Mouse (Mus musculus) liver, embryonic 12.5 days (tissue): ENCODE results near the gene Zfp385a. TPM values are rescaled to one million over a fixed set of nuclear protein-coding genes. Genes with fewer than 3 reads are reported as not detected.
A peak's percentile ranks its signal among the peaks of the same experiment; 100 is the strongest.

Experiments used
- ATAC-seq: fragments of 200-750 bp; cut with Nextera tagmentation; 2 replicates; pipeline ENCODE4 v1.8.0; 2017; ENCODE audit warnings: moderate number of reproducible peaks, mild to moderate bottlenecking, moderate library complexity
- H3K27ac ChIP-seq: fragments of 300-500 bp; sonication (generic); 2 replicates; pipeline ENCODE4 v1.5.1; 2016; ENCODE audit warnings: mild to moderate bottlenecking
- H3K27me3 ChIP-seq: fragments of 300-500 bp; sonication (generic); replicated peaks from 2 replicates; pipeline ENCODE4 v1.6.1; 2016; ENCODE audit warnings: mild to moderate bottlenecking, moderate library complexity
- H3K36me3 ChIP-seq: fragments of 300-500 bp; sonication (generic); 2 replicates; pipeline ENCODE4 v1.6.1; 2016; ENCODE audit warnings: mild to moderate bottlenecking, moderate library complexity
- H3K4me1 ChIP-seq: fragments of 300-500 bp; sonication (generic); 2 replicates; pipeline ENCODE4 v1.6.1; 2016
- H3K4me2 ChIP-seq: fragments of 300-500 bp; sonication (generic); 2 replicates; pipeline ENCODE4 v1.6.1; 2016; ENCODE audit warnings: mild to moderate bottlenecking, moderate library complexity
- H3K4me3 ChIP-seq: fragments of 300-500 bp; sonication (generic); 2 replicates; pipeline ENCODE4 v1.5.1; 2016; ENCODE audit warnings: mild to moderate bottlenecking, moderate library complexity
- H3K9ac ChIP-seq: fragments of 300-500 bp; sonication (generic); 2 replicates; pipeline ENCODE4 v1.6.1; 2016; ENCODE audit warnings: mild to moderate bottlenecking, moderate library complexity
- H3K9me3 ChIP-seq: fragments of 300-500 bp; sonication (generic); replicated peaks from 2 replicates; pipeline ENCODE4 v1.6.1; 2016; ENCODE audit warnings: mild to moderate bottlenecking, moderate library complexity
- WGBS: fragments of 180-500 bp; shearing (Covaris S2); methylation state at CpG from one replicate; pipeline ENCODE4 v1.1.7; 2016; ENCODE audit not compliant: insufficient replicate concordance; 5-methylcytosine and 5-hydroxymethylcytosine counted together
- microRNA counts: library from miRNA; unstranded; fragments of <30 nt; microRNA quantifications from one replicate; lab custom pipeline; 2017
- microRNA-seq: library from miRNA; unstranded; fragments of <30 nt; microRNA quantifications from one replicate; pipeline ENCODE4, GENCODE M21; 2017
- polyA plus RNA-seq: library from polyadenylated mRNA; unstranded; fragments of >200 nt; fragmentation: Nextera tagmentation; extraction: Ambion mirVana; gene quantifications from 2 replicates; pipeline ENCODE4 v1.2.1, GENCODE M21; 2016

The Zfp385a gene
- polyA plus RNA-seq, 1 experiment from 2014 or later: 8.2 TPM

DNA sequence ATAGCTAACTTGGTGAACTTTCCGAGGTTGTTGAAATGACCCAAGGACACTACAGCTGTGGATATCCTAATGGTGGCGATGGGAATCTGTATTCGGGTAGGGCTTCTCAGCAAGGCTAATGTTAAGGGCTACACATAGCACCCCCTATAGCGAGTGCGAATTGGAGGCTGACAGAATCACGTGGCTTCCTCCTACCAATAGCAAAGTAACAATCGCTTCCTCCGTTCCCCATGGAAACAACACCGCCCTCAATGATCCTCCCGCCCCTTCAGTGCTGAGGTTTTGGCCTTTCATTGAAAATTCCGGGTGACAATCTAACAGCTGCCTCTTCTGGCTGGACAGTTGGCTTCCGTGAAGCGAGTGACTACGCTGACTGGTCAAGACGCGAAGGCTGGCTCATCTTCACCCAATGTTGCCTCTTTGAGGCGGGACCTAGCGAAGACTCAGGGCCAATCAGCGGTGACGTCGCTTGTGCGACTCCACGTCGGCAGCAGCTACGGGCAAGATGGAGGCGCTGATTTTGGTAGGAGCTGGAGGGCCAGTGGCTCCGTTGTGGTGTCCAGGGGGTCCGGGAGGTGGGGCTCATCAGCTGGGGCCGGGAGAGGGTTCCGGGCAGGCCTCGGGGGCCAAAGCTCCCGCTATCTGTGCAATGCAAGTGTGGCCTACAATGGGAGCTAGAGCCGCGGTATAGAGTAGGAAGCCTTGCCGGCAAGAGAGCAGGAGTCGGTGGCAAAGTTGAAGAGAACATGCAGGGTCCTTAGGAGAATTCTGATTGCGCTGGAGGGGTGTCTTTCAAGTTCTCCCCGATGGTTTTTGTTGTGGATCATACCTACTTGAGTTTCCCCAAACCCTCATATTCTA lies 67.2 kb downstream of the Zfp385a start, which contains the start of gene Copz1:
Copz1 (plus strand) TSS at position 296 of the 861 bp plus-strand sequence.
- H3K9ac ChIP-seq: peak within 1 kb of the TSS; percentile 87
- ATAC-seq: peak; percentile 98
- H3K36me3 ChIP-seq: peaks cover 13% of the 10 kb centered on the region
- peaks cover 66% of the 10 kb centered on the region for H3K4me1 ChIP-seq
- peak within 1 kb of the TSS; percentile 90 for H3K4me3 ChIP-seq
- H3K27me3 ChIP-seq: no peaks in the 10 kb centered on the region
- H3K4me2 ChIP-seq: peak within 1 kb of the TSS; percentile 80
- no peaks in the 10 kb centered on the region for H3K9me3 ChIP-seq
- 1% methylated on average over 38 of the region's 38 CpGs for WGBS
- peak within 1 kb of the TSS; percentile 81 for H3K27ac ChIP-seq

DNA sequence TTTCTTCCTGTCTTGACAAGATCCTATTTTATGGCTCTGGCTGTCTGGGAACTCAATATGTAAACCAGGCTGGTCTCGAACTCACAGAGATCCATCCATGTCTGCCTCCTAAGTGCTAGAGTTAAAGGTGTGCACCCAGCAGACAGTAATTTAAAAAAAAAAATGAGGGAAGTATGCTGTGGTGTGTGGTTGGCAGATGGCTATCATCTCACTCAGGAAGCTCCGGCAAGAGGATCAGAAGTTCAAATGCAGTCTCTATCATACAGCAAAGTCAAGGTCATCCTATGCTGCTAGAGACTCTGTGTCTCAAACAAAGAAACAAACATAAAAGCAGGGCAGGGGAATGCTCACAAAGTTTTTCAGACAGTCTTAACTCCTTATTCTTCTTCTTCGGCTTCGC lies 71.0 kb downstream of the Zfp385a start:
- H3K9ac ChIP-seq: peak overlapping the region; percentile 3; the same call in 1 of the 2 replicates
- H3K27me3 ChIP-seq: no peaks in the 10 kb centered on the region
- H3K4me3 ChIP-seq: no peak overlapping the region
- no peaks in the 10 kb centered on the region for H3K36me3 ChIP-seq
- ATAC-seq: no peak
- no peaks in the 10 kb centered on the region for H3K9me3 ChIP-seq
- H3K27ac ChIP-seq: peak overlapping the region; percentile 27; the same call in 1 of the 2 replicates
- peaks cover 59% of the 10 kb centered on the region for H3K4me1 ChIP-seq
- H3K4me2 ChIP-seq: no peak overlapping the region
- 46% methylated on average over 4 of the region's 4 CpGs for WGBS

DNA sequence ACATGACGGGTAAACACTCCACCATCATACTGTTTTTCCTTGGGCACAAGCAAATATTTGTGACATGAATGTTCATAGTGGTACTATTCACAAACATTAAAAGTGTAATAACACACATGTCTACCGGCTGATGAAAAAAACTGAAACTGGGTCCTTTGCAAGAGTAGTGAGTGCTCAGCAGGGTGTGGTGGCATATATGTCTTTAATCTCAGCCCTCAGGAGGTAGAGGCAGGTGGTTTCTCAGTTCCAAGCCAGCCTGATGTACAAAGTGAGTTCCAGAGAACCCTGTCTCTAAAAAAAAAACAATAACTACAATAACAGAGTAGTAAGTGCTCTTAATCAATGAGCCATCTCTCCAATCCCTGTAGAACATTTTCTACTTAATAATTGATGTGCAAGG lies 75.1 kb downstream of the Zfp385a start:
- Histone ChIP-seq H3K4me3 (no peak overlapping the region), H3K4me2 (no peak overlapping the region), H3K9ac (no peak overlapping the region), H3K9me3 (no peaks in the 10 kb centered on the region), H3K27ac (peak overlapping the region; percentile 69), H3K27me3 (no peaks in the 10 kb centered on the region), H3K36me3 (no peaks in the 10 kb centered on the region), H3K4me1 (peaks cover 68% of the 10 kb centered on the region)
- WGBS: 66% methylated on average over 2 of the region's 2 CpGs
- ATAC-seq: peak; percentile 62

MicroRNAs encoded within 50 kb of the gene (microRNA counts, 519-probe panel; counts per million panel counts)
- 5,542 counts per million, percentile 89 among the panel's probes with 10 or more counts for microRNA mmu-miR-148b (lab: Ali Mortazavi, UCI)

Small RNA genes within 50 kb of the gene (microRNA-seq; reads per million reads assigned to microRNA genes)
- gene Mir148b (532 reads per million, percentile 68 among the genes with 10 or more reads in this experiment), gene Mir6963 (not detected)

Other genes starting within 250 kb of the Zfp385a start
- 6.7 and 7.8 TPM in 2 replicates for gene Smug1, start 173.0 kb downstream of the Zfp385a start, polyA plus RNA-seq
- 84.2 and 84.5 TPM in 2 replicates for gene Cbx5, start 100.3 kb downstream of the Zfp385a start, polyA plus RNA-seq
- gene Hnrnpa1, start 99.7 kb downstream of the Zfp385a start, polyA plus RNA-seq: 584 and 591 TPM in 2 replicates
- 168 TPM in 2 replicates for gene Nfe2, start 81.7 kb downstream of the Zfp385a start, polyA plus RNA-seq
- gene Copz1, start 67.4 kb downstream of the Zfp385a start, polyA plus RNA-seq: 246 and 250 TPM in 2 replicates
- 0.75 and 0.78 TPM in 2 replicates for gene Gpr84, start 29.5 kb downstream of the Zfp385a start, polyA plus RNA-seq
- 21.8 and 23.2 TPM in 2 replicates for gene Itga5, start 26.7 kb upstream of the Zfp385a start, polyA plus RNA-seq
- gene Gtsf1, start 90.4 kb upstream of the Zfp385a start, polyA plus RNA-seq: not detected in 2 replicates
- not detected in 2 replicates for gene Gtsf2, start 108.4 kb upstream of the Zfp385a start, polyA plus RNA-seq
- gene Nckap1l, start 113.7 kb upstream of the Zfp385a start, polyA plus RNA-seq: 7.8 and 9.1 TPM in 2 replicates
- 0.30 and 0.36 TPM in 2 replicates for gene Pde1b, start 162.9 kb upstream of the Zfp385a start, polyA plus RNA-seq
- gene Ppp1r1a, start 197.9 kb upstream of the Zfp385a start, polyA plus RNA-seq: 0.56 and 0.67 TPM in 2 replicates
- gene Glycam1, start 225.0 kb upstream of the Zfp385a start, polyA plus RNA-seq: not detected in 2 replicates